Mouse (Mus musculus) small intestine, adult 2 months (tissue): ENCODE results near the gene Apba2. TPM values are rescaled to one million over a fixed set of nuclear protein-coding genes. Genes with fewer than 3 reads are reported as not detected.

ENCODE experiments used
- H3K27ac ChIP-seq: fragments of 200-500 bp; 2 replicates; pipeline ENCODE4 v1.5.1; 2012; ENCODE audit warnings: low read depth, low read length, control low read depth, inconsistent platforms; ENCODE audit not compliant: insufficient read depth
- H3K27me3 ChIP-seq: fragments of 200-500 bp; 2 replicates; pipeline ENCODE4 v1.6.1; 2012; ENCODE audit warnings: mild to moderate bottlenecking, moderate library complexity, low read length, inconsistent platforms; ENCODE audit not compliant: control insufficient read depth, insufficient read depth
- H3K36me3 ChIP-seq: fragments of 200-500 bp; 2 replicates; pipeline ENCODE4 v1.6.1; 2012; ENCODE audit warnings: mild to moderate bottlenecking, low read length, control low read depth, inconsistent platforms; ENCODE audit not compliant: control insufficient read depth, insufficient read depth
- H3K4me1 ChIP-seq: fragments of 200-500 bp; 2 replicates; pipeline ENCODE4 v1.6.1; 2012; ENCODE audit warnings: low read length, inconsistent platforms, mixed read lengths; ENCODE audit not compliant: control insufficient read depth, insufficient read depth, insufficient read length
- H3K4me3 ChIP-seq: fragments of 200-500 bp; 2 replicates; pipeline ENCODE4 v1.5.1; 2012; ENCODE audit warnings: low read depth, mild to moderate bottlenecking, control low read depth, inconsistent platforms, low read length, moderate library complexity
- CTCF ChIP-seq: fragments of 200-500 bp; IDR thresholded peaks from 2 replicates; pipeline ENCODE4 v1.5.1; 2012; ENCODE audit warnings: low read depth, mild to moderate bottlenecking, control low read depth, inconsistent platforms, low read length, moderate library complexity, mixed read lengths; ENCODE audit not compliant: insufficient replicate concordance, insufficient read length; ENCODE audit errors: extremely low read depth
- POLR2A ChIP-seq: fragments of 200-500 bp; IDR thresholded peaks from 2 replicates; pipeline ENCODE4 v1.6.1; 2012; ENCODE audit warnings: low read depth, mild to moderate bottlenecking, control low read depth, inconsistent platforms, low read length, moderate library complexity
- WGBS: fragments of 180-500 bp; shearing (Covaris S2); methylation state at CpG from one replicate; pipeline ENCODE4 v1.1.7; 2018; 5-methylcytosine and 5-hydroxymethylcytosine counted together
- polyA plus RNA-seq: library from polyadenylated mRNA; depleted of rRNA; stranded (reverse); fragments of >200 nt; gene quantifications from 2 replicates; pipeline ENCODE4 v1.2.3, GENCODE M21; 2012

Gene Apba2
- polyA plus RNA-seq, 1 experiment: 3.0 TPM

GRCm38 (mm10) chr7:64665120-64665519 lies 163.6 kb downstream of the Apba2 start:
- Histone ChIP-seq H3K27me3 (no peaks in the 10 kb centered on the region), H3K36me3 (no peaks in the 10 kb centered on the region), H3K27ac (no peak overlapping the region), H3K4me1 (no peaks in the 10 kb centered on the region), H3K4me3 (no peak overlapping the region)
- TF ChIP-seq CTCF: no peak
- TF ChIP-seq POLR2A: no peak
- WGBS: 25% methylated on average over 7 of the region's 7 CpGs

GRCm38 (mm10) chr7:64665716-64666298 lies 164.3 kb downstream of the Apba2 start:
- no peak overlapping the region for H3K27ac ChIP-seq
- no peaks in the 10 kb centered on the region for H3K4me1 ChIP-seq
- 64% methylated on average over 5 of the region's 5 CpGs for WGBS
- TF ChIP-seq POLR2A (no peak), CTCF (no peak)
- no peaks in the 10 kb centered on the region for H3K27me3 ChIP-seq
- no peaks in the 10 kb centered on the region for H3K36me3 ChIP-seq
- H3K4me3 ChIP-seq: no peak overlapping the region

GRCm38 (mm10) chr7:64667959-64668358 lies 166.5 kb downstream of the Apba2 start:
- Histone ChIP-seq H3K4me3 (no peak overlapping the region), H3K27ac (no peak overlapping the region), H3K27me3 (no peaks in the 10 kb centered on the region), H3K4me1 (no peaks in the 10 kb centered on the region), H3K36me3 (no peaks in the 10 kb centered on the region)
- 79% methylated on average over 4 of the region's 4 CpGs for WGBS
- TF ChIP-seq POLR2A (no peak), CTCF (no peak)

- Histone ChIP-seq H3K27ac (no peak overlapping the region), H3K27me3 (no peaks in the 10 kb centered on the region), H3K4me3 (no peak overlapping the region), H3K36me3 (no peaks in the 10 kb centered on the region), H3K4me1 (no peaks in the 10 kb centered on the region)
- TF ChIP-seq CTCF (no peak), POLR2A (no peak)
- WGBS: 87% methylated on average over 10 of the region's 10 CpGs
These were observed 178.4 kb downstream of the Apba2 start for GRCm38 (mm10) chr7:64679771-64680479.

- Histone ChIP-seq H3K36me3 (no peaks in the 10 kb centered on the region), H3K4me1 (no peaks in the 10 kb centered on the region), H3K27ac (no peak overlapping the region), H3K4me3 (no peak overlapping the region), H3K27me3 (no peaks in the 10 kb centered on the region)
- no peak for TF ChIP-seq CTCF
- TF ChIP-seq POLR2A: no peak
- WGBS: 66% methylated on average over 4 of the region's 4 CpGs
These were observed 183.4 kb downstream of the Apba2 start for GRCm38 (mm10) chr7:64684893-64685292.

- H3K36me3 ChIP-seq: no peaks in the 10 kb centered on the region
- H3K4me3 ChIP-seq: no peak overlapping the region
- H3K27me3 ChIP-seq: no peaks in the 10 kb centered on the region
- TF ChIP-seq POLR2A (no peak), CTCF (no peak)
- no peaks in the 10 kb centered on the region for H3K4me1 ChIP-seq
- no peak overlapping the region for H3K27ac ChIP-seq
- WGBS: 75% methylated on average over 14 of the region's 14 CpGs
These were observed 186.8 kb downstream of the Apba2 start for GRCm38 (mm10) chr7:64688115-64688817.

- TF ChIP-seq POLR2A (no peak), CTCF (no peak)
- H3K4me3 ChIP-seq: no peak overlapping the region
- H3K27me3 ChIP-seq: no peaks in the 10 kb centered on the region
- no peak overlapping the region for H3K27ac ChIP-seq
- WGBS: 90% methylated on average over 2 of the region's 2 CpGs
- no peaks in the 10 kb centered on the region for H3K4me1 ChIP-seq
- no peaks in the 10 kb centered on the region for H3K36me3 ChIP-seq
These were observed 190.3 kb downstream of the Apba2 start for GRCm38 (mm10) chr7:64691831-64692230.
